Mouse (Mus musculus) kidney, adult 11 months (tissue): ENCODE measurements around the gene Klk14.
"Not testable (repeated sequence)": the region's sequence is repeated elsewhere in the genome, so short reads cannot be mapped to it uniquely, and the experiment has no call there.

Experiments
- DNase-seq: peaks from one replicate; pipeline ENCODE4 v3.0.0; 2022

Gene Klk14

DNA sequence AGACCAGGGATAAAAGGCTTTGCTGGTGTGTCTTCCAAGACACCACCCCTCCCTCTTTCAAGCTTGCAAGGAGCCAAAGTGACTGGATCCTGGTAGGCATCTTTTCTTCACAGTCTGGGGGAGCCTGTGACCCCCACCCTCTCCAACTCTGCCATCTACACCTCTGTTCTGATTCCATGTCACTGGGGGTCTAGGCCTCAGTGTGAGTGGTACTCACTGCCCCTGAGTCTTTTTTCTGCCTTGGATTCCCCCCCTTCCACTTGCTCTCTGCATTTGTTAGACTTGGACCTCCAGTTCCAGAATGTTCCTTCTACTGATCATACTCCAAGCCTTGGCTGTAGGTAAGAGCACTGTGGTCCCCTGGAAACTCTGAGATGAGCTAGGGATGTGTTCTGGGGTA is at the start of gene Klk14:
Gene Klk14, plus strand, starts transcription at position 301 of the 400 bp plus-strand sequence.
- DNase-seq: no peak

- no peak for DNase-seq
These were observed 47.6 kb upstream of the Klk14 start for GRCm38 (mm10) chr7:43642587-43642986.

- no peak for DNase-seq
These were observed 47.1 kb upstream of the Klk14 start for GRCm38 (mm10) chr7:43643046-43643652.

GRCm38 (mm10) chr7:43652683-43653082 is 37.5 kb upstream of the Klk14 start:
- DNase-seq: no peak

DNA sequence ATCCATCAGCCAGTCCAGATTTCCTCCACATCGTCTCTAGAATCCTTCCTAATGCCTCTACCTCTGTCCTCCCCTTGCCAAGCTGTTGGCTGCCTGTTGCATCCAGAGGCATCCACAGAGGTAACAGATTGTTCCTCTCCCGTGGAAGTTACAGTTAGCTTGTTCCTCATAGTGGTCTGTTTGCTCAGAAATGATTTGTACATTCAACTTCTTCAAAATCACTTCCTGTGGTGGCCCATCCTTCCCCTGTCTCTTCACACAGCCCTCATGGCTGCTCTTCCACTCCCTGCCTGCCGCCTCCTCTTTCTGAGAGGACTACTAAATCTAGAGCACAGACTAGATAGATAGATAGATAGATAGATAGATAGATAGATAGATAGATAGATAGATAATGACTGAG is 35.7 kb upstream of the Klk14 start:
- no peak for DNase-seq

GRCm38 (mm10) chr7:43656232-43656631 is 34.0 kb upstream of the Klk14 start:
- no peak for DNase-seq

DNA sequence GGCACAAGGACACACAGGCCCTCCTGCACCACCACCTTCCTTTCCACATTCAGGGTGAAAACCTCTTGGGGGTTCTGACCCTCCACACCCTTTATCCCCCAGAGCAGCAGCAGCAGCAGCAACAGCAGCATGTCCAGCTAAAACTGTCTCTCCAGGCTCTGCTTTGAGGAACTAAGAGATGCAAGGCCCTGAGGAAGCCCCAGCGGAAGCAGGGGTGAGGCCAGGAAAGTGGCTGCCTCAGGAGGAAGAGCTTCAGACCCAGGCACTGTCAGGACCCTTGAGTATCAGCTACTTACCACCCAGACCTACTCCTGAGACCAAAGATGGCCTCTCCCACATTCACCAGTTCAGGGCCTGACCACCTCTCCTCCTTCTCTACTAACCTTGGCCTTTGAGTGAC is 30.2 kb upstream of the Klk14 start, which contains the start of gene Siglece:
Gene Siglece, minus strand, starts transcription at position 160 of the 400 bp plus-strand sequence.
- DNase-seq: no peak

DNA sequence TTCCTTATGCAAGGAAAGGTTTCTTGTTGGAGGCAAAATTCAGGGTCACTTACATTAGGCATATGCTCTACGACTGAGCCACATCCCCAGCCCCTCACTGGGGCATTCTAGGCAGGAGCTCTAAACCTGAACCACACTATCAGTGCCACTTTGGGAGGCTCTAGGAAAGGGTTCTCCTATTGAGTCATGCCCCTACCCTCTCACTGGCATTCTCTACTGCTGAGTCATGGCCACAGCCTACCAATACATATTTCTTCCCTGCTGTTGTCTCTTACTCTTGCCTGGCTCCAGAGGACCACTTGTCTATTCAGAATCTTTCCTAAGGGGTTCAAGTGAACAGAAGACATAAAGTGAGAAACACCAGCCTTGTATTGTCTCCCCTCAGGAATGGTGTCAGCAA is 27.4 kb upstream of the Klk14 start:
- no peak for DNase-seq

DNA sequence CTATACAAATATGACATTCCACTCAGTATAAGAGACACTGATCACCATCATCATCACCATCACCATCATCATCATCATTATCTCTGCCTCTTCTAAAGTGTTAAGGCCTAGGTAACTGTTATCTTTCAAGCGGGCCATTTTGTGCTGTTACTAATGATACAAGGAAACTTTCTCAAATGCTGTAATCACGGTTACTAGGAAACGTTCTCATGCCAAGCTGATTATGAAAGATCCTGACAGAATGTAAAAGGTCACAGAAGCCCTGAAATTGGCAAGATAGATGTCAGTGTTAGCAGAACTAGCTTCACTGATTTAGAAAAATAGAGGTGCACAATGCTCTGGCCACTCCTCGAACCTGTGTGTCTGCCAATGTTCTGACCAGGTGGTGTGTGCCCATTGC is 23.0 kb upstream of the Klk14 start:
- DNase-seq: not testable (repeated sequence)

- DNase-seq: no peak
These were observed 21.6 kb upstream of the Klk14 start for GRCm38 (mm10) chr7:43668582-43668981.

DNA sequence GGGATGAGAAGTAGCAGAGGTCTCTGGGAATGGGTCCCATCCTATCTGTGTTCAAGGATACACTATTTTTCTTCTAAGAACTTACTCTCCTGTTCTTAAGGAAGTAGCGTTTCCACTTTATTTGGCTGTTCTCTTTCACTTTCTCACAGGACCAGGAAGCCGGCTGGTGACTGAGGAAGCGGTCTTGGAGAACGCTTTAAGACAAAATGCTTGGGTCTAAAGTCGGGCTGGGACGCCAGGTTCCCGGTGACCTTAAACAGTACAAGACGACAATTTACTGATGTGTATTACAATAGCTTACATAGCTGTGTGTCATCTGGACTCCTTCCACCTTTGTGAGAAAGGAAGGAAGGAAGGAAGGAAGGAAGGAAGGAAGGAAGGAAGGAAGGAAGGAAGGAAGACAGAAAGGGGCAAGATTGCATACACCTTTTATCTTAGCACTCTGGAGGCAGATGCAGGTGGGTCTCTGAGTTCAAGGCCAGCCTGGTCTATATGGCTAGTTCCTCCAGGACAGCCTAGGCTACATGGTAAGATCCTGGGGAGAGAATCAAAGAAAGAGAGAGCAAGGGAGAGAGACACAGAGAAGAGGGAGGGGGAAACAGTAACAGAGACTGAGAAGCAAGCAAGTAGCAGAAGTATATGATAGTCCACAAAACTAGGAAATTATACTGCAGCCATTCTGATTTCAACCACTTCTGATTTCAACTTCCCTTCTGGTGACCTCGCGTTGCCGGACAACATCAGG is 19.0 kb upstream of the Klk14 start:
- peak; percentile 17 for DNase-seq

DNA sequence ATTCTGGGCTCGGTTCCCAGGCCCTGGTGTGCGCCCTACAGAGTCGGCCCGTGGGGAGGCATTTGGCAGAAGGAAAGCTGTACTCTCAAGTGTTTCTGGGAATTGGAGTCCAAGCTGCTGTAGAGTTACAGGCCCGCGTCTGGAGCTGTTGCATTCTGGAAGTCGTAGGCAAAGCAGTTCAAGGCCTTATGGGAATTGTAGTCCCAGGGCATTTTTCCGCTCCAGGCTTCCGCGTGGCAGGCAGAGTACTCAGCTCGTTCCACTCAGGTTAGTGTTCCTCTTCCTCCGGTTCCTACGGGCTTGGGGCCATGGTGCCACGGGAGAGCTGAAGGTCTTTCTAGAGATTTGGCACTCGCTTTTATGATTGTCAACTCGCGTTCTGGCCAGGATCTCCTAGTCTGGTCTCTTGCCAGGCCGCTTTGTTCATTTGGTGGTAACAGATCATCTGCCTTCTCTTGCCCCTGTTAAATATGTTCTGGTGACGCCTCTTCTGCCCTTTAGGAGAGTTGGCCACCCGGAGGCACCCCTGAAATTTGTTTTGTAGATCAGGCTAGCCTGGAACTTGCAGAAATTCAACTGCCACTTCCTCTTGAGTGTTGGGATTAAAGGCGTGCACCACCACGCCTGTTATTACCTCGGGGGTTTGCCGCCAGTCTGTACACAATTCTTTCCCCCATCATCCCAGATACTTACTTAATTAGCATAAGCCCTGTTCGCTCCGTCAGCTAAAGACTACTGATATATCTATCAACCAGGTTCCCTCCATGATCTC is 18.2 kb upstream of the Klk14 start, which contains the start of gene Ctu1:
Gene Ctu1, plus strand, starts transcription at position 208 of the 772 bp plus-strand sequence.
- peak; percentile 97 for DNase-seq

- DNase-seq: peak; percentile 36
These were observed 17.5 kb upstream of the Klk14 start for GRCm38 (mm10) chr7:43672581-43673260.

DNA sequence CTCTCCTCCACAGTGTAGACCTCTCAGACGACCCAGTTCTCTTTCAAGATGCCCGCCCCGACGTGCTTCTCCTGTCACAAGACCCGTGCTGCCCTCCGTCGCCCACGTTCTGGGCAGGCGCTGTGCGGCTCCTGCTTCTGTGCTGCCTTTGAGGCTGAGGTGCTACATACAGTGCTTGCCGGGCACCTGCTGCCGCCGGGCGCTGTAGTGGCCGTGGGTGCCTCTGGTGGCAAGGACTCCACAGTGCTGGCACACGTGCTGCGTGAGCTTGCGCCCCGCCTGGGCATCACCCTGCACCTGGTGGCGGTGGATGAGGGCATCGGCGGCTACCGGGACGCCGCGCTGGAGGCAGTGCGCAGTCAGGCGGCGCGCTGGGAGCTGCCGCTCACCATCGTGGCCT is 15.1 kb upstream of the Klk14 start:
- no peak for DNase-seq

GRCm38 (mm10) chr7:43678517-43678916 is 11.7 kb upstream of the Klk14 start:
- DNase-seq: peak; percentile 22

- peak; percentile 13 for DNase-seq
These were observed 9.3 kb upstream of the Klk14 start for GRCm38 (mm10) chr7:43680960-43681359.

- not testable (repeated sequence) for DNase-seq
These were observed 7.7 kb upstream of the Klk14 start for GRCm38 (mm10) chr7:43682511-43682910.

DNA sequence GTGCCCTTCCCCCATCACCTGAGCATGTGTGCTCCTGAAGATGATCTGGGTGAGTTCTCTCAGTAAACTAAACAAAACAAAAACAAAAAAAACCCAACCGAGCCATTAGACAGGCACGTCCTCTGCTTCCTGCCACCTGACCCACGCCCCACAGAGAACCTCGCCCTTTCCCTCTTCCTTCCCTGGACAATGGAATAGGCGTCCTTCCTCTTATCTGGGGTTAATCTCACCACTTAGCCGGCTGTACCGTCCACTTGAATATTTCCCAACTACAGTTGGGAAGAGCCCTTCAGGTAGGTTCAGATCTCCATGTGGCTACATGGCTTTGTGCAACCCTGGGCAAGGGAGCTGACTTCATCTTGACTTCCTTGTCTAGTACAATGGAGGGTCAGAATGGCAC is 5.1 kb upstream of the Klk14 start:
- no peak for DNase-seq

DNA sequence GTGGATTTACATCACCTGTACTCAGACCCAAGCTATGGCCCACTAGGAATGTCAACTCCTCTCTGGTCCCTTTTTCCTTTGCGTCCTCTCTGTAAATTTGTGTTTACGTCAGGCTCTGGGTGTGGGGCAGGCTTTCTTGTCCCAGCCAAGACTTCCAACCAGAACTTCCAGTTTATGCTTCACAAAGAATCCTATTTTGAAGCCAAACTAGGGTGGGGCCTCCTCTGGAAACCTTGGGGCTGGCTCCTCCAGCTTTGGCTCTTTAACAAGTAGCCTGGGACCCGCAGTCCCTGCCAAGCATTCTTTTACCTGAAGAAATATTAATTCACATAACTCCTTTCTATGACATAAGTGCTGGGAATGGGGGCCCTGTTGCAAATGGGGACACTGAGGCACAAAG is 19.8 kb downstream of the Klk14 start:
- DNase-seq: no peak

- no peak for DNase-seq
These were observed 22.0 kb downstream of the Klk14 start, which contains the start of gene Klk13 for GRCm38 (mm10) chr7:43712267-43712666. Gene Klk13 (plus strand): TSS chr7:43712567.

- no peak for DNase-seq
These were observed 22.7 kb downstream of the Klk14 start for GRCm38 (mm10) chr7:43712917-43713316.

DNA sequence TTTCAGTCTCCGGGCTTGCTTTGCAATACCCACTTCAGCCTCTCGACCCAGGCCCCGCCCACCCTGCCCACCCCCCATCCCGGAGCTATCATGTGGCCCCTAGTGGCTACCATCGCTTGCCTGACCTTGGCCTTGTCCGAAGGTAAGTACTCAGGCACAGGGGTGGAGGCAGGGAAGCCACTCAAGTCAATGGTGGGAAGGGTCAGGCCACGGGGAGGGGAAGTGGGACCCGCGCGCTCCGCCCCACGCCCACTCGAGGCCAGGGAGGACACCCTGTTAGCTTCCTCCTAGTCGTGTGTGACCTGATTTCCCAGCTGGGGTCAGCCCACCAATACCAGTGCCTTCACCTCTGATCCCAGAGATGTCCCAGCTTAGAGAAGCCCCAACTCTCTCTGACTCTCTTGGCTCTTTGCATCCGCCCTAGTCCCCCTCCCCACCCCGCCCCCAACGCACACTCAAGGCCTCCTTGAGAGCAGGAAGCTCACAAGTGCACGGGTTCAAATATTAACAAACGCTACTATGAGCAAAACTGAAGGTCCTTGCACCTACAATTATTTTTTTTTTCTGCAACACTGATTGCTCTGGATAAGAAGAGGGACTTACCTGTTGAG is 23.6 kb downstream of the Klk14 start:
- no peak for DNase-seq
